Mouse (Mus musculus) adrenal gland, postnatal 0 days (tissue): ENCODE data around the gene Zfp821. TPM values are rescaled to one million over a fixed set of nuclear protein-coding genes. Genes with fewer than 3 reads are reported as not detected.

ENCODE experiments used
- polyA plus RNA-seq: library from polyadenylated mRNA; unstranded; fragments of >200 nt; fragmentation: Nextera tagmentation; extraction: Ambion mirVana; gene quantifications from 2 replicates; pipeline ENCODE4 v1.2.1, GENCODE M21; 2015

Gene Zfp821
- 13.9 and 16.6 TPM in 2 replicates for polyA plus RNA-seq

DNA sequence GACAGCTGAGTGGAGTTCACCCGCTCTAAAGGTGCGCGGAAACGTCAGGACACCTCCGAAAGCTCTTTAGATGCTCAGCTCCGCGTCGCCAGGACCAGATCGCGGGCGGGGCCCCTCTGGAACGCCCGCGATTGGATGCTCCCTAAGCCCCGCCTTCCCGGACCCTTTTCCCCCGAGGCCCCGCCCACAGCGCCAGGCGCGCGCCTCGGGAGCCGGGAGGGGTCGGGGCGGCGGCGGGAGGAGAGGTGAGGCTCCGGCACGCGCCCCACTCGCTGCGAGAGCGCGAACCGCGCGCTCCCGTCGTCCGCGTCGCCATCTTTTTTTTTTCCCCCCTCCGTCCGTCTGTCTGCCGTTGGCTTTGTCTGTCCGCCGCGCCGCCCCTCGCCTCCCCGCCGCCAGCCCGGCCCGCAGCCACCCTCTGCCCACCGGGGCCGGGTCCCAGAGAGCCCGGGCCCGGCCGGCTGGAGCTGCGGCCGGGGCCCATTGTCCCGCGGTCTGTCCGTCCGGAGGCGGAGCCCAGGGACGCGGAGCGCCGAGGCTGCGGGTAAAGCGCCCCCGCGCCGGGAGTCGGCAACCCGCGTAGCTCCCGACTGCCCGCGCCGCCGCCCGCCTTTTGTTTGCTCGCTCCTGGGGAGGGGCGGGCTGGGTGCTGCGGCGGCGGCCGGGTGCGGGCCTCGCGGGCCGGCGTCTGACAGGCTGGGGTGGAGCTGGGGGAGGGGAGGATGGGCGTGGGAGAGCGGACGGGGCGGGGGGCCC is at the start of gene Zfp821:
TSS of gene Zfp821 (plus strand) at position 227 of the 756 bp plus-strand sequence.

DNA sequence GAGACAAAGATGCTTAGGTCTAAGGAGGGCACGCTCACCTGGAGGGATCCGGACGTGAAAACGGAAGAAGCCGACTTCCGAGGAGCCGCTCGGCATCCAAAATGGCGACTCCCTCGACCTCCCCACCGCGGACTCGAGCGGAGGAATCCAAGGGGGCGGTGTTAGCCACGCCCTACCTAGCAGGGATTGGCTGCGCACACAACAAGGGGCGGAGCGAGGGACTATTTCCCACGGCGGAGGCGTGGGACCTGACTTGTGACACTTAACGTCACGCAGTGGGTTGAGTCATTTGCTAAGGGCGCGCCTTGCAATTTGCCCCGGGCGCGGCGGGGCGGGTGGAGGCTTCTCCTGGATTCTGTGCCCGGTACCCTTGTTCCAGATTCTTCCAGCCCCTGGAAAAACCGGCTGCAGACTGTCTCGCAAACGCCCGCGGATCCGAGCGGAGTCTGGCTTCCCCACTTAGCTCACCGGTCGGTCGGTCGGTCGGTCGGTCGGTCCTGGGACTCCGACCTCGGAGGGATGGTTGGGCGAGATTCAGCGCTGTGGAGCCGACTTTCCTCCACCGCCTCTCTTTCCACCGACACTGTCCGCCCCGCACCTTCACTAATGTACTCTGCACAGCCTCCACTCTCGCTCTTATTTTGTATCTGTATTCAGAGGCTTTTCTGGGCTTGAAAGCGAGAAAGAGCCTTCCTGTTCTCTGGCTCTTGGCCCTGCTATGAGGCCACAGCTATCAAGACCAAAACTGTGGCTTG is 12.0 kb upstream of the Zfp821 start, which contains the start of gene Ist1:
TSS of gene Ist1 (minus strand) at position 115 of the 755 bp plus-strand sequence.

DNA sequence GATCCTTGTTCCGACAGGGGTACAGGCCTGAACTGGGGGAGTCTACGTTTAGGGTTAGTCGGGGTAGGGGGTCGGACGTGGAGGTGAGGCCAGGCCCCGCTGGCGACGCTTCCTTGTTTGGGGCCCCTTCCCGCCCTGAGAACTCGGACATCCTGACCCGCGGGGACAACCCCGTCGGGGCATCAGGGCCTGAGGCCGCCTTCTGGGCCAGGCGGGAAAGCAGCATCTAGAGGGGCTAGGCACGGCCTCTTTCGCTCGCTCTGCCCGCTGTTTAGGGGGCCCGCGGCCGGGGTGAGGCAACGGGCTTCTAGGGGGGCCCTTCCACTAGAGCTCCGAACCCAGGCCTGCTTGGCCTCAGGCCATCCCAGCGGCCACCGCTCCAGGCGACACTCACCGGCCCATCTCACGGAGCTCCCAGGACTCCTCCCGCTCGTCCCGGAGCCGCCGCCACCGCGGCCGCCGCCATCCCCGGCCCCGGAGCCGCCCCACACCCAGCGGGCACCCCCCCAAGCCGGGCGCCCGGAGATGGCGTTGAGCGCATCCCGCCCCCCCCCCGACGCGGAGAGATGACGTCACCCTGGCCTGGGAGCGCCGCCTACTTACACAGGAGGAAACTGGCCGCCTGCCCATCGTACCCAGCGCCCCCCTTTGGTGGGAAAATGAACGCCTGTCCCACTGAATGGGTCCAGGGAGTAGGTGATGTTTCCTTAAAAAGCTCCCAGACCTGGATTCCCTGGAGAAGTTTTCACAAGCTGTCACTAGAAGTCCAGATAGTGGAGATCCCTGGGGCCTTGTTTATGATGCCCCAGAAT is 32.1 kb downstream of the Zfp821 start, which contains the start of gene Atxn1l:
TSS of gene Atxn1l (minus strand) at position 503 of the 812 bp plus-strand sequence.

Other genes with a start within 250 kb of the Zfp821 start
- gene Pmfbp1, start 211.5 kb upstream of the Zfp821 start, polyA plus RNA-seq = 0.06 TPM in 1 of 2 replicates, not detected in the other
- gene Dhx38, start 139.7 kb upstream of the Zfp821 start, polyA plus RNA-seq = 7.2 and 9.9 TPM in 2 replicates
- gene Txnl4b, start 139.7 kb upstream of the Zfp821 start, polyA plus RNA-seq = 28.6 and 31.2 TPM in 2 replicates
- 90.6 and 126 TPM in 2 replicates for gene Hp, start 126.4 kb upstream of the Zfp821 start, polyA plus RNA-seq
- gene Dhodh, start 96.9 kb upstream of the Zfp821 start, polyA plus RNA-seq = 24.7 and 30.4 TPM in 2 replicates
- 0.07 and 0.13 TPM in 2 replicates for gene Pkd1l3, start 91.0 kb upstream of the Zfp821 start, polyA plus RNA-seq
- gene Ist1, start 12.3 kb upstream of the Zfp821 start, polyA plus RNA-seq = 73.8 and 96.9 TPM in 2 replicates
- gene Atxn1l, start 32.2 kb downstream of the Zfp821 start, polyA plus RNA-seq = 2.3 and 3.5 TPM in 2 replicates
- 18.9 and 25.3 TPM in 2 replicates for gene Ap1g1, start 73.0 kb downstream of the Zfp821 start, polyA plus RNA-seq
- gene Phlpp2, start 163.0 kb downstream of the Zfp821 start, polyA plus RNA-seq = 1.3 and 2.0 TPM in 2 replicates